Mouse (Mus musculus): ENCODE data around the gene Prdx5.

Gene Prdx5

DNA sequence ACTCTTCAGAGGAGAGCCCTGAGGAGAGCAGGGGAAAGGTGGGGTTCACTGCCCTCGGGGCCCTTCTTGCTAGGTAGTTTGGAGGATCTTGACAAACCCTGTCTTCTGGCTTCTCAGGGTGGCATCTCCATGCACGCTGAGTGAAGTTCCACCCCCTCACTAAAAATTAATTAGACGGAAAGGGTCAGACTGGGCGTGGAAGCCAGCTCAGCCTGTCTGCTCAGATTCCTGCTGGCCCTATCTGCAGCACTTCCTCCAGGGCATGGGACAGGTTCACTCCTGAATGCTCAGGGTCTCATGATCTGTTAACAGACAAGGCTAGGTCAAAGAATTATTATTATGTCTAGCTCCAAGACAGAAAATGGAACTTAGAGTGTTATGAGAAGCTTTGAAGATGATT, 17.4 kb downstream of the Prdx5 start:
- DNase-seq (ENCODE audit: low spot score in 2 of 2), result no peak

DNA sequence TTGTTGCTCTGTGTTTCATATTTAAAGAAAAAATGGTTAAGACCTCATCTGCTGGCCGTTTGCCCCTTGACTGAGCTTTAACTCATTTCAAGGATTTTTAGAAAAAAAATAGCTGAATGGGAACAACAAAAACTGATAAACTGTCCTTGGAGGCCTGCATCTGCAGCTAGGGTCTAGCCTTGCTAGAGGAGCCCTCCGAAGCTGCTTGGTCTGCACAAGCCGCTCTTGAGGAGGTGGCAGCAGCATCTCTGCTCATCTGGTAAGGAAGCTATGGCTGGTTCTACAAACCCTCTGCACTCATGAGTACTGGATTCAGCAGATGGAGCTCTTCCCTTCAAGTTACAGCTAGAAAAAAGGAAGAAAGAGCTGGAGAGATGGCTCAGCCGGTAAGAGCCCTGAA, 31.9 kb downstream of the Prdx5 start:
- DNase-seq (ENCODE audit: low spot score in 2 of 2), result no peak

DNA sequence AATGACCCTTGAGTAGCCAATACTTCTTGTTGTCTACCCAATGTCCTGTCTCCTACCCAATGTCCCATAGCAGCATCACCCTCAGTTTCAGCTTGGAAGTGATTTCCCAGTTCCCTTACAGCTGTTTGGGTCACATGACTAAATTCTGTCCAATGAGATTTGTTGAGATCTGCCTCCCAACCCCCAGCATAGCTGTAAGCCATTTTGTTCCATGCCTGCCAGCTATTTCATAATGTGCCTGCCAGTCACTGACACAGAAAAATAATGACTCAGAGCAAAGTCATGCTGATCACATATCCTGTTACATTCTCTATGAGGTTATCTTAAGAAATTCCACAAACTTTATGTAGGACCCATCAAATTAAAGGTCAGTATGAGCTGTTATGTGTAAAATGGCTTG, 33.1 kb downstream of the Prdx5 start:
- DNase-seq (ENCODE audit: low spot score in 2 of 2), result no peak

DNA sequence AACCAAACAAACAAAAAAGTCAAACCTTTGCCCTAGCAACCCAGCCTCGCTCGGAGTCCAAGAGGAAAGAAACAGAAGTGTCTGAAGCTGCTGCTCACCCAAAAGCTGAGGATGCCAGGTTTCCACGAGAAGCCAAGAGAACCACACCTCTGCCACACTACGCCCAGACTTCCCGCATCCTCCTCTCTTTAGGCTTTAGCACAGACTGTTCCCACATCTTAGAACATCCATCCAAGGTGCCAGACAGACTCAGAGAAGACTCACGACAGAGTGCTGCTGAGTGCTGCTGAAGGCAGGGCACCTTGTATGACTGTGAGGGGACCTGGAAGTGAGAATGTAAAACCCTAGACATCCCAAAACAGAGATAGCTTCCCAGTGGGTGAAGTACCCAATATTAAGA, 34.1 kb downstream of the Prdx5 start:
- DNase-seq (ENCODE audit: low spot score in 2 of 2), result no peak

DNA sequence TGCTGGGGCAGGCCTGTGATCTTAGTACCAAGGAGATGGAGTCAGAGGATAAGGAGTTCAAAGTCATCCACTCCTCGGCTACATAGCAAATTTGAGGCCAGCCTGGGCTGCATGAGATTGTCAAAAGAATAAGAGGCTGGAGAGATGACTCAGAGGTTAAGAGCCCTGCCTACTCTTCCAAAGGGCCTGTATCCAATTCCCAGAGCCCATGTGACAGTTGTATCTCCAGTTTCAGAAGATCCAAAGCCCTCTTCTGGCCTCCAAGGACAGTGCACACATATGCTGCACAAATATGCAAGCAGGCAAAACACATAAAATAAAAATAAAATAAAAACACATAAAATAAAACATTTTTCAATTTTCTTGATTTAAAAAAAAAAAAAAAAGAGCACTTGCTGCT, 35.6 kb downstream of the Prdx5 start:
- DNase-seq (ENCODE audit: low spot score in 2 of 2), result no peak

DNA sequence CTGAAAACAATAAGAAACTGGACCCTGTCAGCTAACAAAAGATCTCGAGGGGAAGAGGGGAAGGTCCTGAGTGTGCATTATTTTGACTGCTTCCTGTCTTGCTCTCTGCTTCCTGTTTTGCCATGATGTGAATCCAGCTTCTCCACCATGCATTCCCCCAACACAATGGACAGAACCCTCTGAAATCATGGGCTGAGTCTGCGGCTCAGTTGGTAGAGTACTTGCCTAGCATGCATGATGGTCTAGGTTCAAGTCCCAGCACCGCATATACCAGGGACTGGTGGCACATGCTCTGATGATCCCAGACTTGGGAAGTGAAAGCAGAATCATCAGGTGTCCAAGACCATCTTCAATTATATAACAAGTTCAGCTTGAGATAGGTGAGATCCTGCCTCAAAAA, 37.2 kb downstream of the Prdx5 start:
- no peak for DNase-seq (ENCODE audit: low spot score in 2 of 2)

DNA sequence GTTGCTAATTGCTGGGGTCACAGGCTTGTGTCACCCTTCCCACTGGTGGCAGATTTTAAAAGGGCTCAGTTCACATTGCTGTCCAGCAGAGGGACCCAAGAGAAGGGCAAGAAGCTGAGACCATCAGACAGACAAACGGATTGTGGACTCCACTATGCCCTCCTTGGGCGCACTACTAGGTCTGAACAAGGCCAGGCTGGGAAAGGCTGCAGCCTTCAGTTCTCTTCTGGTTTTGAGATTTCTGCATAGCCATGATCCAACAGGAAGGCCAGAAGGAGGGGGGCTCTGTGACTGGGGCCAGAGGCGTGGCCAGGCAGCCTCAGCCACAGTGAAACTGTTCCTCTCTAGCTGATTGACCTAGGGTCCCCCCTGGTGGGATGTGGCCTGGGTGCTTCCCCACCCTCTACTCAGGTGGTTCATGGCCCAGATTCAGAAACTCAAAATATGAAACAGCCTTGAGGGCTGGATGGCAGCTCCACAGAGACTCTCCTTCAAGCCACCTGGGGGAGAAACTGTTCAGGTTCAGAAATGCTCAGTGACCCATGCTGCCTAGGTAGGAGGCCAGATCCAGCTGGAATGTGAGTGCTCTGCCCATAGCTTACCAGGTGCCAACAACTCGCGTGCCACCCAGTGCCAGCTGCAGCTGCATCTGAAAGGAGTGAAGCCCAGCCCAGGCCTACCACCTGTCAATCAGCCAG, 38.2 kb downstream of the Prdx5 start:
- no peak for DNase-seq (ENCODE audit: low spot score in 2 of 2)

DNA sequence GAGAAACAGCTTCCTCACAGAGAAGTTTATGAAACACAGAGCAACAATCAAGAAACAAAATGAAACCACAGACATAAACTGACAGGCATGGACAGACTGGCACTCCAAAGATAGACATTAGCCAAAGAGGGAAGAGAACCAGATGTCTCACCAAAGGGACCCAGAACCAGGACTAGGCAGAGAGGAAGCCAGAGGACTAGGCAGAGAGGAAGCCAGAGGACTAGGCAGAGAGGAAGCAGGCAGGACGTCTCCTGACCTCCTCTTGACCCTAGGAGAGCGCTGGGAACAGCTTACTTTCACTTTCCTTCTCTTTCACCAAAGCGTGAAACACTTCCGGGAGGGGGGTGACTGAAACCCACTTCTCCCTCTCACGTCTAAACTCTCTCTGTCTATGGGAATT, 40.6 kb downstream of the Prdx5 start:
- DNase-seq (ENCODE audit: low spot score in 2 of 2), result no peak

DNA sequence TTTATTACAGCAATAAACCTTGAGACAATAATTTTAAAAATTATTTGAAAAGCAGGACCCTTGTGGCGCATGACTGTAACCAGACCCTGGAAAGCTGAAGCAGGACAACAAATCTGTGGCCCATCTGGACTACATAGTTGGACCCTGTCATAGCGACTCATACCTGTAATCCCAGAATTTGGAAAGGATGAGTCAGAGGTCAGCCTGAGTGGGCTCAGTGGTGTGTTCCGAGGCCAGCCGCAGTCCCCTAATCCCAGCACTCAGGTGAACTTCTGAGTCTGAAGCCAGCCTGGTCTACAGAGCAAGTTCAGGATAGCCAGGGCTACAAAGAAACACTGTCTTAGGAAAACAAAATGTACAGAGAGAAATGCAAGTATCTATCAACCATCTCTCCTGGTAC, 48.5 kb downstream of the Prdx5 start:
- DNase-seq (ENCODE audit: low spot score in 2 of 2), result no peak

DNA sequence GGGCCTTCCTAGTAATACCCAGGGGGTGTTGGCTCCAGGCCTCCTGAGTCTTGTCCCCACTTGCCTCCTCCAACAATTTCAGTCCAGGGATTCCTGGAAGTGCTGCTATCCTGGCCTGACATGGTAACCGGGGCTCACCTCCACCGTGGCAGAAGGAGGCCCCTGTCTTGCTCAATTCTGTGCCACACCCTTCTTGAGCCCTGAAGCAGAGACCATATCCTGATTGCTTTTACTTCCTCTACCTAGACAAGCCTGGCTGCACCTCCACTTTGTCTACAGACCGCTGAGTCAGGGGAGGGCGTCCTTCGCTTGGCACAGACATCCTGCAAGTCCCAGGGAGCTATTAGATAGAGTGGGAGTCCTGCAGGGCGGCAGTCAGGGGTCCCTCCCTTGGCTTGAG, 49.2 kb downstream of the Prdx5 start:
- DNase-seq (ENCODE audit: low spot score in 2 of 2), result no peak

DNA sequence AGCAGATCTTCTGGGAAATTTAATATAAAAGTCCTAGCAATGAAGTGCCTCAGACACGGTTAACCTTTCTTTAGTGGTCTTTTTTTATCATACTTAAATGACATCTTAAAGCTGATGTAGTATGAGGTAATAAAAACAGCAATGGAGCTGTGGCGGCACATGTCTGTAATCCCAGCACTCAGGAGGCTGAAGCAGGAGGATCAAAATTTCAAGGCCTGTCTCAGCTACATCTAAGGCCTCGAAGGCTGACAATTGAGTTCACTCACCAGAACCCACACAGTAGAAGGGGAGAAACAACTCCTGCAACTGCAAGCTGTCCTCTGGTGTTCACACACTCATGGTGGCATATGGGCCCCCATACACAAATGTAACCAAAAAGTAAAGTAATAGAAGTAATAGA, 49.9 kb downstream of the Prdx5 start:
- DNase-seq (ENCODE audit: low spot score in 2 of 2), result no peak

DNA sequence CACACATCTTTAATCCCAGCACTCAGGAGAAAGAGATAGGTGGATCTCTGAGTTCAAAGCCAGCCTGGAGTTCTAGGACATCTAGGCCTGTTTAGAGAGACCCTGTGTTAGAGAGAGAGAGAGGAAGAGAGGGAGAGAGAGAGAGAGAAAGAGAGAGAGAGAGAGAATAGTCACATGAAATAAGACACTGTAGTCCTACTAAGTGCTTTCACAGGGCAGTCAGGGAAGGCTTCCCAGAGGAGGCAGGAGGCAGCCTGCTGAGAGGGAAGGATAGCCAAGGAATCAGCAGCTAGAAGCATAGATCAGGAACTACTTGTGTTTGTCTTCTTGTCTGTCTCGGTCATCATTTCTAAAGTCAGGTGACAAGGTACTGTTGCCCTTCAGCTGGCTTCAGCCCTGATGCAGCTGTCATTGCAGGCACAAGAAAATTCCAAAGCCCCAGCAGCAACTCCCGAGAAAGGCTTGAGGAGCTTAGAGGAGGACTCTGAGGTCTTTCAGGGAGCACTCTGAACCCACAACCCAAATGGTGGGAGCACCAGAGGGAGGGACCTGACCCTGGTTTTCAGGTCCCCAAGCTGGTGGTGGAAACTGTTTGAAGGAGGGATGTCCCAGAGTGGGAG, 50.8 kb downstream of the Prdx5 start:
- no peak for DNase-seq (ENCODE audit: low spot score in 2 of 2)

DNA sequence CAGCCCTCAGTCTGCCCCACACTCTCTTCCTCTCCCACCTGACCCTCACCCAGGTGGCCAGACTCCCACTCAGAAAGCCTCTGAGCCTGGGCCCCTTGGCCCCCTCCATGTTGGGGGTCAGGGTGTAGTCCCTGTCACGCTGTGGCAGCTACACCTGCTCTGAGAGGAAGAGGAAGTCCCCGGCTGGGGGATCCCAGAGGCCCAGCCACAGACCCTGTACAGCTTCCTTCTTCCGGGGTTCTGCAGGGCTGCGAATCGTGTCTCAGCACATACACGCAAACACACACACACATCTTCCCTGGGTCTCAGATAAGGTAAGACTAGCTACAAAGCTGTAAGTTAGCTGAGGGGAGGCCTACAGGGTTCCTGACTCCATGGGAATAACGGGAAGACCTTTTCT, 51.9 kb downstream of the Prdx5 start, which contains the start of gene Ccdc88b:
Ccdc88b (minus strand) TSS at position 181 of the 400 bp plus-strand sequence.
- no peak for DNase-seq (ENCODE audit: low spot score in 2 of 2)

DNA sequence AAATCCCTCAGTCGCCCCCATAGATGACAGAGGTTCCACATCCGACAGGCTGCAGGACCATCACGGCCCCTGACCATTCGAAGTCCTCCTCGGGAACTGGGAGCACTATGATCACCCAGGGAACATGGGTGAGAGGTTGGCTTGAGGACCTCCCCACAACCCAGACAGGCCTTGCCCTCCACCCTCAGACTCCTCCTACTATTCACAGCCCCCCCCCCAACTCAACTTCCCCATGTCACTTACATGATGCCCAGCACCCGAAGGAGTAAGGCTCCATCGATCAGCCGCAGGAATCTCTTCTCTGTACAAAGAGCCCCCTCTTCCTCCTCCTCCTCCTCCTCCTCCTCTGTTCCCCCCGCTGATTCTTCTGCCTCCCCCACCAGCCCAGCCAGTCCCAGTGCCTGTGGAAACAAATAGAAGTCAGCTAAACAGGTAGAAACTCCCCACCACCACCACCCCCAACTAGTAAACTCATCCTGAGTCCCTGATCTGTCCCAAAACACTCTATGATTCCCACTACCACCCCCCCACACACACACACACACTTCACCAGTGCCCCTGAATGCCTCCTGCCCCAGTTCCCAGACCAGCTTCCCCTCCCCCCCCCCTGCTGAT, 52.4 kb downstream of the Prdx5 start:
- no peak for DNase-seq (ENCODE audit: low spot score in 2 of 2)

DNA sequence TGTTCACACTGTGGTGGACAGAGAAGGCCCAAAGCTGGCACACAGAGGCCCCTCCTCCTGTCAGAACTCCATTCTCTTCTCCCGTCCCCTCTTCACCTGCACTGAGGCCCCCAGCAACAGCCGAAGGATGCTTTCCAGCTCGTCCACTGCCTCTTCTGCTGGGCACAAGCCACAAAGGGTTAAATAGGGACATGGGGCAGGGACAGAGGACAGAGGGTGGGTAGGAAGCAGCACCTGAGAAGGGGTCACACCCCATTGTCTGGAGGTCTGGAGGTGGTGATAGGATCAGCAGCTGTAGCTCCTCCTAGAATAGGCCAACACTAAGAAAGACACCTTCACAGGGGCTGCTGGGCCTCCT, 52.9 kb downstream of the Prdx5 start:
- DNase-seq (ENCODE audit: low spot score in 2 of 2), result no peak

Measured in right cerebral cortex, postnatal 36 days (tissue).